Mouse (Mus musculus): ENCODE results near the gene Usf2. TPM values are rescaled to one million over a fixed set of nuclear protein-coding genes. Genes with fewer than 3 reads are reported as not detected.
A peak's percentile ranks its signal among the peaks of the same experiment; 100 is the strongest.

Gene Usf2
- polyA plus RNA-seq, 1 experiment, result 282 TPM

DNA sequence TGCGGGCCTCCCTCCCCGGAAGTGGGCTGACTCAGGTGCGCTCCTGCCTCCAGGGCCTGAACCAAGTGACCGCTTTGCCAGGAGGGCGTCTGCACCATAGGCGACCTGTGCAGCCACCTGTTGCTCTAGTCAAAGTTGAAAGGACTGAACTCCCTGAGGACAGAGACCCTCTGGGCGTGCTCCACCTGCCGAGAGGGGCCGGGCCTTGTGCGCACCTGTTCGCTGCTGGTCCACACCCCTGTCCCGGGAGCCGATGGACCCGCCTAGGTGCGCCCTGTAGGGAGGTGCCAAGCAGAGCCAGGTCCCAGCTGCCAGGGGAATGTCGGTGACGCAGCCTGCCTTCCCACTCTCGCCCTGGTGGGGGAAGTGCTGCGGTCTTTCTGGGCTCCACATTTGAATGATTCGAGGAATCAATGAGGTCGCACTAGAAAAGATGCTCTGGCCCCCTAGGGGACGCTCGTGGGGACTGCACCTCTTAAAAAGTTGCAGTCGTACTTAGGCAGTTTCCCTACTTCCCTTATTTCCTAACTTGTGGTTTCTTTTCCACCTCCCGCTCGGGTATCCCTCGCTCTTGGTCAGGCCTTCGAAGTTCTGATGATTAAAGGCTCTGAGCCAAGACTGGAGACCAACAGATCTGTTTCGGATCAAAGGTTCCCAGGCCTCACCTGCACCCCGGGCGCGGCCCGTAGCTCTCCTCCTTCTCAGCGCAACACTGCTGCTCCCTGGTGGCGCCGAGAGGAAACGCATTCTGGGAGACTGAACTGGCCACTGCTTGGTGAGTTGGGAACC, 17.1 kb upstream of the Usf2 start, which contains the start of gene Fam187b:
TSS of gene Fam187b (plus strand) at position 290 of the 789 bp plus-strand sequence.
- Histone ChIP-seq H3K4me1 (ENCODE audit: control insufficient read depth, insufficient read depth, low read length) (peaks cover 4% of the 10 kb centered on the region), H3K4me3 (ENCODE audit: insufficient read depth, low read depth, low read length) (peak within 1 kb of the TSS; percentile 30), H3K27ac (ENCODE audit: insufficient read depth, low read depth, low read length) (no peak within 1 kb of the TSS)
- TF ChIP-seq POLR2A (IDR thresholded peaks at IDR 0.05; ENCODE audit: insufficient read depth, low read depth, low read length) (no peak), CTCF (IDR thresholded peaks at IDR 0.05; ENCODE audit: insufficient read depth, low read depth, low read length) (peak; percentile 62)
- under 1% methylated on average over 37 of the region's 37 CpGs for WGBS

DNA sequence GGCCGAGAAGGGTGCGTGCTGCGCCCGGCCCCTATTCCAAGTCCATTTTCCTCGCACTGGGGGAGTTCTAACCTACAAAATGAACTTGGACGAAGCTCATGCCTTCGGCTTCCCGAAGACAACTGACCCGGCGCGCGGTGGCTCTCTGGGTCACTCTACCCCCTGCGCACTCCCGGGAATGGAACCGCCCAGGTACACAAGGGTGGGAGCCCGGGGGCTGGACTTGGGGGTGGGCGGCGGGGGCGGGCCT, 16.6 kb upstream of the Usf2 start, which contains the start of gene Lsr:
TSS of gene Lsr (minus strand) at position 214 of the 250 bp plus-strand sequence.
- Histone ChIP-seq H3K4me1 (ENCODE audit: control insufficient read depth, insufficient read depth, low read length) (peaks cover 4% of the 10 kb centered on the region), H3K27ac (ENCODE audit: insufficient read depth, low read depth, low read length) (no peak within 1 kb of the TSS), H3K4me3 (ENCODE audit: insufficient read depth, low read depth, low read length) (peak within 1 kb of the TSS; percentile 30)
- WGBS, result 3% methylated on average over 19 of the region's 19 CpGs
- TF ChIP-seq POLR2A (IDR thresholded peaks at IDR 0.05; ENCODE audit: insufficient read depth, low read depth, low read length), result no peak
- no peak for TF ChIP-seq CTCF (IDR thresholded peaks at IDR 0.05; ENCODE audit: insufficient read depth, low read depth, low read length)

DNA sequence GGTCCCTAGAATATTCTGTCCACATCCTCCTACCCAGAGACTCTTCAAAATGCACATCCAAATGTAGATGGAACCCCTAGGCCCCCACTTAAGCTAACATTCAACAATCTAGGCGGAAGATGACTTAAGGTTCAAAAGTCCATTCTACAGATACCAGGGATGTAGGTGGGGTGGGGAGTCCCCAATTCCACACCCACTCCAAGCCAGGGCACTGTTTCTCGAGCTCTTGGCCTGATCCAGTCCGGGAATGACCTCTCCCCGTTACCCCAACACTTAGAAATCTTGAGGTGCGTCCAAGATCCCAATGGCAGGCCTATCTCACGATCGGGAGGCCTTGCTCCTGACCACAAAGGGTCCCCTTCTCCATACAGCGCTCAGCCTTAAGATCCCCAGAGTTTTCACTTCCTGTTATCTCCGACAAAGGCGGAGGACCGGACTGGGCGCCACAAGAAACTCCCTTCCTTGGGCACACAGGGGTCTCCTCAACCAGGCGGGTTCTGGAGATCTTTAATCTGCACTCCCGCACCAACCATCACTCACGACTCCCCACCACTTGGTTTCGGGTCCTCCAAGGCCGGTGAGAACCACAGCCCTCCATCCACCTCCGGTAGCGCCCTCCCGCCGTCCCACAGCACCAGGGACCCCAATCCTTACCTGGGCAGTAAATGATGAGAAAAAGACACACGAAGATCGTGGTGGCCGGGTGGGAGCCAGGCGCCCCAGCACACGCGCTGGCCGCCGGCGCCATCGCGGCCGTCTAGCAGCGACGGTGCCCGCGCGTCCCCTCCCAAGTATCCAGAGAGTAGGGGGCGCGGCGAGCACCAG, 16.0 kb upstream of the Usf2 start:
- WGBS, result 16% methylated on average over 41 of the region's 41 CpGs
- H3K27ac ChIP-seq (ENCODE audit: insufficient read depth, low read depth, low read length), result no peak overlapping the region
- peaks cover 4% of the 10 kb centered on the region for H3K4me1 ChIP-seq (ENCODE audit: control insufficient read depth, insufficient read depth, low read length)
- TF ChIP-seq CTCF (IDR thresholded peaks at IDR 0.05; ENCODE audit: insufficient read depth, low read depth, low read length), result no peak
- TF ChIP-seq POLR2A (IDR thresholded peaks at IDR 0.05; ENCODE audit: insufficient read depth, low read depth, low read length), result no peak
- H3K4me3 ChIP-seq (ENCODE audit: insufficient read depth, low read depth, low read length), result peak overlapping the region; percentile 30

DNA sequence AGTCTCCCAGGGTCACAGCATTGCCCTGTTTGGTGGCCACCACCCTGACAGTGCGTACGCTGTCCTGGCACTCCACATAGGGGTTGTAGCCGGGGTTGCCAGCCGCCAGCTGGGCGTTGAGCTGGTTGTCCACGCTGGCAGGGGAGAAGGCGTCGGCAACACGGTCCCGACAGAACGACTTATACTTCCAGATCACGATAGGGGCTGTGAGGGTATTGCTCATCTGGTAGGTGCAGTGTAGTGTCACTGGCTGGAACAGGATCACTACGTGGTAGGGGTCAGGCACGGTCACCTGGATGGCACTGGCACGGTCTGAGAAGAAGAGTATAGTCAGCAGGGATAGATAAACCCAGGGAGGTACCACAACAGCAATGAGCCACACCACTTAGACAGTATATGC, 15.3 kb upstream of the Usf2 start:
- H3K4me3 ChIP-seq (ENCODE audit: insufficient read depth, low read depth, low read length), result no peak overlapping the region
- peaks cover 4% of the 10 kb centered on the region for H3K4me1 ChIP-seq (ENCODE audit: control insufficient read depth, insufficient read depth, low read length)
- no peak overlapping the region for H3K27ac ChIP-seq (ENCODE audit: insufficient read depth, low read depth, low read length)
- no peak for TF ChIP-seq POLR2A (IDR thresholded peaks at IDR 0.05; ENCODE audit: insufficient read depth, low read depth, low read length)
- no peak for TF ChIP-seq CTCF (IDR thresholded peaks at IDR 0.05; ENCODE audit: insufficient read depth, low read depth, low read length)
- 89% methylated on average over 15 of the region's 15 CpGs for WGBS

DNA sequence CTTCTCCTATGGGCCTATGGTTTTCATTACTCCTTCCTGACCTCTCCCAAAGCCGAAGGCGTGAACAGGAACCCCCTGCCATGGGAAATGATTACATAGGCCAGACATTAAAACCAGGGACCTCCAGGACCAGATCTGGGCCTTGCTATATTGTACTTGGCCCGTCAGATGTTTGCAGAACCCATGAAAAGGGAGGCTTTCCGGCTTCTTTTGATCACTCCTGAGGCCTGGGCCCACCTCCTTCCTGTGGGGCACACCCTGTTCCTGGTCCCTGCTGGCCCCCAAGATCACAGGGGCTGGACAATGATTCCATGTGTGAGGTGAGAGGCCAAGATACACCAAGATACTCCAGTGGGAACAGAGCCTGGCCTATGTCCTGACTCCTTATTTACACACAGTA, 12.6 kb upstream of the Usf2 start:
- H3K4me1 ChIP-seq (ENCODE audit: control insufficient read depth, insufficient read depth, low read length), result peaks cover 8% of the 10 kb centered on the region
- TF ChIP-seq CTCF (IDR thresholded peaks at IDR 0.05; ENCODE audit: insufficient read depth, low read depth, low read length), result no peak
- no peak for TF ChIP-seq POLR2A (IDR thresholded peaks at IDR 0.05; ENCODE audit: insufficient read depth, low read depth, low read length)
- 91% methylated on average over 4 of the region's 4 CpGs for WGBS
- H3K27ac ChIP-seq (ENCODE audit: insufficient read depth, low read depth, low read length), result no peak overlapping the region
- H3K4me3 ChIP-seq (ENCODE audit: insufficient read depth, low read depth, low read length), result no peak overlapping the region

DNA sequence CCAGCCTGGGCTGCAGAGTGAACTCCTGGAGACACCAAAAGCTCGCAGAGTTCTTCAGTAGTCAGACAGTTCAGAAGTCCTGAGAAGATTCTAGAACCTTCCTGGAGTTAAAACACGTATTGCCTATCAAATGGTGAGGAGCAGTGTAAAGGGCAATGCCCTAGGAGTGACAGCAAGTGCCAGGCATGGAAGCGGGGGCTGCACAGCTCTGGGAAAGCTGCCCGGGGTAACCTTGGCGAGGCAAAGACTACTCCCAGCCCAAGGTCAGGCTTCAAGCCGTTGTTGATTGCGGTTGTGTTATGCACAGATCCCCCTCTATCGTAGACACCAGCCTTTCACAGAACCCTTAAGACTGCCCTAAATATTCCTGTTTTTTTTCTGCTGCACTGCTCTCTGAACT, 12.0 kb upstream of the Usf2 start:
- WGBS, result 91% methylated on average over 8 of the region's 8 CpGs
- peaks cover 7% of the 10 kb centered on the region for H3K4me1 ChIP-seq (ENCODE audit: control insufficient read depth, insufficient read depth, low read length)
- TF ChIP-seq CTCF (IDR thresholded peaks at IDR 0.05; ENCODE audit: insufficient read depth, low read depth, low read length) (no peak), POLR2A (IDR thresholded peaks at IDR 0.05; ENCODE audit: insufficient read depth, low read depth, low read length) (no peak)
- H3K4me3 ChIP-seq (ENCODE audit: insufficient read depth, low read depth, low read length), result no peak overlapping the region
- no peak overlapping the region for H3K27ac ChIP-seq (ENCODE audit: insufficient read depth, low read depth, low read length)

DNA sequence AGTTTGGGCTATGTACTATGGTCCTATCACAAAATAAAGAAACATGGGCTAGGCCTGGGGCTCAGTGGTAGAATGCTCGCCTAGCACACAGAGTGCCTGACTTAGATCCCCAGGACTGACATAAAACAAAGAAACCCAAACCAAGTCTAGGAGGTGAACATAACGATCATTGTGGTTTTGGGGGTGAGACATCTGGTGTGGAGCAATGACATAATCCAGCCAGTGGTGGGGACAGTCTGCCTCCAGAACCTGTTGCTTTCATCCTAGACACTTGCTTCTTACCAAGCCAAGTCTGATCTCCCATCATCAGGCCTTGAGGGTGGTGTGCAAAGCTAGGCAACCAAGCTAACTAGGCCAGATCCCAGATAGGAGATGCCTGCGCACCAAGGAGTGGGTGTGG, 10.1 kb upstream of the Usf2 start:
- Histone ChIP-seq H3K27ac (ENCODE audit: insufficient read depth, low read depth, low read length) (no peak overlapping the region), H3K4me1 (ENCODE audit: control insufficient read depth, insufficient read depth, low read length) (peaks cover 4% of the 10 kb centered on the region; the same call in 1 of the 2 replicates), H3K4me3 (ENCODE audit: insufficient read depth, low read depth, low read length) (no peak overlapping the region)
- WGBS, result 90% methylated on average over 3 of the region's 3 CpGs
- no peak for TF ChIP-seq POLR2A (IDR thresholded peaks at IDR 0.05; ENCODE audit: insufficient read depth, low read depth, low read length)
- no peak for TF ChIP-seq CTCF (IDR thresholded peaks at IDR 0.05; ENCODE audit: insufficient read depth, low read depth, low read length)

DNA sequence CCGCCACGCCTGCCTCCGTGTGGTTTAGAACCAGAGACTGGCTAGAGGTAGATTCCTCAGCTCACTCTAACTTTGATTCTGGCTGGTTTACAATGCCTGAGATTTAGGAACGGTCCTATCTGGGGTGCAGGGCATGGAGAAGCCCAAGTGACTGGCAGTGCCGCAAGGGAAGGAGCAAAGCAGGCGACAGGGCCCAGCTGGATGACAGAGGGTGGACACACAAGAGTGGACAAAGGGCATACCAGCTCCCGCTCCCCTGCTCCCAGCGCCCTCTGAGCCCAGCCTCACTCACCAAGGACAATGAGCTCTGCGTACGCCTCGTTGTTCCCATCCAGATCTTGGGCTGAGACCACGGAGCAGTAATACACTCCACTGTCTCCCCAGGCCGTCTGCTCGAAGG, 9.1 kb upstream of the Usf2 start:
- Histone ChIP-seq H3K4me3 (ENCODE audit: insufficient read depth, low read depth, low read length) (no peak overlapping the region), H3K27ac (ENCODE audit: insufficient read depth, low read depth, low read length) (no peak overlapping the region), H3K4me1 (ENCODE audit: control insufficient read depth, insufficient read depth, low read length) (peaks cover 4% of the 10 kb centered on the region; the same call in 1 of the 2 replicates)
- WGBS, result 73% methylated on average over 14 of the region's 14 CpGs
- TF ChIP-seq CTCF (IDR thresholded peaks at IDR 0.05; ENCODE audit: insufficient read depth, low read depth, low read length) (no peak), POLR2A (IDR thresholded peaks at IDR 0.05; ENCODE audit: insufficient read depth, low read depth, low read length) (no peak)

DNA sequence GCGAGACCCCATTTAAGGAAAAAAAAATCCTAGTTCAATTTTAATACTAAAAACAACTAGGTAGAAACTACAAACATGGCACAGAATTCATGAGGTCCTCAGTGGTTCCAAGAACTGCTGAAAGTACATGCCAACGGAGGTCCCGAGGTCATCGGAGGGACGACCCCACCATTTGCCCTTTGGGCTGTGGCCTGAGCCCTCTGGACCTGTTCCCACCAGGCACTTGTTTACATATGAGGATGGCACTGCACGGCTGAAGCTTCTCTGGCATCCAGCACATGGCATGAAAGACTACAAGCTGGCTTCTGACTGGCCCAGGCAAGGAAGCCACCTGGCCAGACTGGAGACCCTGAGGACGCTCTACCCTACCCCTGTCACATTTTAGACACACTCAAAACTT, 7.8 kb upstream of the Usf2 start:
- WGBS, result 82% methylated on average over 7 of the region's 7 CpGs
- peaks cover 6% of the 10 kb centered on the region; the same call in 1 of the 2 replicates for H3K4me1 ChIP-seq (ENCODE audit: control insufficient read depth, insufficient read depth, low read length)
- H3K4me3 ChIP-seq (ENCODE audit: insufficient read depth, low read depth, low read length), result no peak overlapping the region
- no peak for TF ChIP-seq POLR2A (IDR thresholded peaks at IDR 0.05; ENCODE audit: insufficient read depth, low read depth, low read length)
- no peak for TF ChIP-seq CTCF (IDR thresholded peaks at IDR 0.05; ENCODE audit: insufficient read depth, low read depth, low read length)
- H3K27ac ChIP-seq (ENCODE audit: insufficient read depth, low read depth, low read length), result no peak overlapping the region

Data from olfactory bulb, adult 2 months (tissue).